Mouse (Mus musculus) limb, embryonic 11.5 days (tissue): ENCODE measurements around the gene Tdrd1. TPM values are rescaled to one million over a fixed set of nuclear protein-coding genes. Genes with fewer than 3 reads are reported as not detected.
A peak's percentile ranks its signal among the peaks of the same experiment; 100 is the strongest.

Experiments used
- ATAC-seq: fragments of 200-750 bp; cut with Nextera tagmentation; 2 replicates; pipeline ENCODE4 v1.8.0; 2017; ENCODE audit warnings: low read depth; ENCODE audit not compliant: insufficient number of reproducible peaks, low FRiP score, low TSS enrichment
- DNase-seq: peaks from one replicate; pipeline ENCODE4 v3.0.0-alpha.2; 2015; ENCODE audit warnings: low spot score
- H3K27ac ChIP-seq: fragments of 300-500 bp; sonication (generic); replicated peaks from 2 replicates; pipeline ENCODE4 v1.5.1; 2014; ENCODE audit warnings: low read depth, mild to moderate bottlenecking, low read length
- H3K27me3 ChIP-seq: fragments of 300-500 bp; sonication (generic); 2 replicates; pipeline ENCODE4 v1.6.1; 2014; ENCODE audit warnings: mild to moderate bottlenecking, low read length, mixed read lengths; ENCODE audit not compliant: control insufficient read depth, insufficient read depth
- H3K36me3 ChIP-seq: fragments of 300-500 bp; sonication (generic); 2 replicates; pipeline ENCODE4 v1.6.1; 2014; ENCODE audit warnings: mild to moderate bottlenecking, low read length, moderate library complexity, mixed read lengths; ENCODE audit not compliant: control insufficient read depth, insufficient read depth
- H3K4me1 ChIP-seq: fragments of 300-500 bp; sonication (generic); 2 replicates; pipeline ENCODE4 v1.6.1; 2014; ENCODE audit warnings: low read length, mixed read lengths; ENCODE audit not compliant: control insufficient read depth, insufficient read depth
- H3K4me2 ChIP-seq: fragments of 300-500 bp; sonication (generic); 2 replicates; pipeline ENCODE4 v1.6.1; 2014; ENCODE audit warnings: low read depth, mild to moderate bottlenecking, moderate library complexity; ENCODE audit not compliant: severe bottlenecking
- H3K4me3 ChIP-seq: fragments of 300-500 bp; sonication (generic); 2 replicates; pipeline ENCODE4 v1.5.1; 2014; ENCODE audit warnings: low read depth, low read length
- H3K9ac ChIP-seq: fragments of 300-500 bp; sonication (generic); 2 replicates; pipeline ENCODE4 v1.6.1; 2014; ENCODE audit warnings: mild to moderate bottlenecking, low read length
- H3K9me3 ChIP-seq: fragments of 300-500 bp; sonication (generic); 2 replicates; pipeline ENCODE4 v1.6.1; 2016; ENCODE audit warnings: low read length; ENCODE audit not compliant: control insufficient read depth
- WGBS: fragments of 180-500 bp; shearing (Covaris S2); extraction: QIAGEN DNeasy Blood & Tissue Kit; methylation state at CpG from one replicate; pipeline ENCODE4 v1.1.7; 2014; 5-methylcytosine and 5-hydroxymethylcytosine counted together
- polyA plus RNA-seq: library from polyadenylated mRNA; unstranded; fragments of >200 nt; fragmentation: Nextera tagmentation; extraction: Ambion mirVana; gene quantifications from 2 replicates; pipeline ENCODE4 v1.2.1, GENCODE M21; 2014

The Tdrd1 gene
- polyA plus RNA-seq, 1 experiment from 2014 or later, result 0.63 TPM

DNA sequence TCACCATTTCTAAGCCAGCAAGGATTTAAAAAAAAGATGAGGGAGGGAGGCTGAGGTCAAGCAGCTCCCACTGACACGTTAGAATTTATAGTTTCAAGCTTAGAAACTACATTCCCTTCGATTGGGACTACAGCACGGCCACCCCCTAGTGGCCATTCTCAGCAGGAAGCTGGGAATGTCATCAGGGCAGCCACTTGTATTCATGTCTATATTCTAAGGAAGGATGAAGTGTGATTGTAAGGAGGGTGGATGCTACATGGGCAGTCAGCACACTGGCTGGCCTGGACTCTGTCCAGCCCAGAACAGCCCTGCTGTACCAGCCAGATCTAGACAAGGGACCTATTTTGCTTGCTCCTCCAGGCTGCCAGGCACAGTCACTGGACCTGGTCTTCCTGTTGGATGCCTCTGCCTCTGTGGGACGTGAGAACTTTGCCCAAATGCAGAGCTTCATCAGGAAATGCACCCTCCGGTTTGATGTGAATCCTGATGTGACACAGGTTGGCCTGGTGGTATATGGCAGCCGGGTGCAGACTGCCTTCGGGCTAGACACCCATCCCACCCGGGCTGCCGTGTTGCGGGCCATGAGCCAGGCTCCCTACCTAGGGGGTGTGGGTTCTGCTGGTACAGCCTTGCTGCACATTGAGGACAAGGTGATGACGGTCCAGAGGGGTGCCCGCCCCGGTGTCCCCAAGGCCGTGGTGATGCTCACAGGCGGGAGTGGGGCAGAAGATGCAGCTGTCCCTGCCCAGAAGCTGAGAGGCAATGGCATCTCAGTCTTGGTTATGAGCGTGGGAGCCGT is 82.7 kb downstream of the Tdrd1 start:
- ATAC-seq (0 out of 2 replicates have a peak, but pooled peaks have one; percentile 19), DNase-seq (peak; percentile 80)
- Histone ChIP-seq H3K4me2 (no peak overlapping the region), H3K9me3 (no peaks in the 10 kb centered on the region), H3K4me1 (peaks cover 16% of the 10 kb centered on the region; the same call in 1 of the 2 replicates), H3K4me3 (no peak overlapping the region), H3K36me3 (no peaks in the 10 kb centered on the region), H3K9ac (no peak overlapping the region), H3K27ac (no peak overlapping the region), H3K27me3 (no peaks in the 10 kb centered on the region)
- WGBS, result 75% methylated on average over 17 of the region's 17 CpGs

DNA sequence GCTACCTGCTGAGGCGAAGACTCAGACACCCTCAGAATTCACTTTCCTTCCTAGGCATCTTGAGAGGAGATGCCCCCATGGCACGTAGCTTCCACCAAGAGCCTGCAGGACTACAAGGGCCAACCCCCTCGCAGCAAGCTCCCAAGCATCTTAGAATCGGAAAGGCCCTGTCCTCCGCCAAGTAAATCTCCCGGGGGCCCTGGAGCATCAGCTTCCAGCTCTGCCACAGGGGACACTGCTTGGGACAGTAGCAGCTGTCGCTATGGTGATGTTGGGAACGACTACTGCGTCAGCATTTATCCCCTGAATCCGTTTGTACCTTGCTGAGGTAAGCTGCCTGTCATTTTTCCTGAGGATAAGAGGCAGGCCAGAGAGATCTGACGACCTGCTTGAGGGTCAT is 84.6 kb downstream of the Tdrd1 start:
- peaks cover 14% of the 10 kb centered on the region; the same call in 1 of the 2 replicates for H3K4me1 ChIP-seq
- H3K4me3 ChIP-seq, result no peak overlapping the region
- DNase-seq, result no peak
- no peaks in the 10 kb centered on the region for H3K9me3 ChIP-seq
- no peak overlapping the region for H3K4me2 ChIP-seq
- no peak overlapping the region for H3K27ac ChIP-seq
- ATAC-seq, result no peak
- no peak overlapping the region for H3K9ac ChIP-seq
- H3K36me3 ChIP-seq, result no peaks in the 10 kb centered on the region
- H3K27me3 ChIP-seq, result no peaks in the 10 kb centered on the region
- WGBS, result 64% methylated on average over 11 of the region's 11 CpGs

DNA sequence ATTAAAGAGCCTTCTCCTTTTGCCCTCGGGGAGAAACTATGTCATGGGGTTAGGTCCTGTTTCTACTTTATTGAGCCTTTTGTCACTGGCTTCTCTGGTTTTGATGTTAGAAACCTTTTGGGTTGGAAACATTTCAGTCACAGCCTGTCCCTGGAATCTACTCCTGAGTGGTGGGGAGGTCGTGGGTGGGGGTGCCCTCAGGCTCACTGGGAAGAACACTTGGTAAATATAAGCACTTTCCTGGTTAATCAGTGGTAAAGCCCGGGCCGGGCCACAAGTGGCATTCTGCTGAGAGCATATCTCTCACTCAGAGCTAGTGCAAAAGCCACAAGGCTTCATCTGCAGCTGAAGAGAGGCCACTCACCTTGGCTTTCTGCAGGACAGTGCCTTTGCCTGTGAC is 87.8 kb downstream of the Tdrd1 start:
- Histone ChIP-seq H3K4me3 (no peak overlapping the region), H3K9ac (no peak overlapping the region), H3K27me3 (no peaks in the 10 kb centered on the region), H3K9me3 (no peaks in the 10 kb centered on the region), H3K4me1 (peaks cover 7% of the 10 kb centered on the region; the same call in 1 of the 2 replicates), H3K4me2 (no peak overlapping the region), H3K27ac (no peak overlapping the region), H3K36me3 (no peaks in the 10 kb centered on the region)
- ATAC-seq, result no peak
- 86% methylated on average over 4 of the region's 4 CpGs for WGBS
- no peak for DNase-seq

DNA sequence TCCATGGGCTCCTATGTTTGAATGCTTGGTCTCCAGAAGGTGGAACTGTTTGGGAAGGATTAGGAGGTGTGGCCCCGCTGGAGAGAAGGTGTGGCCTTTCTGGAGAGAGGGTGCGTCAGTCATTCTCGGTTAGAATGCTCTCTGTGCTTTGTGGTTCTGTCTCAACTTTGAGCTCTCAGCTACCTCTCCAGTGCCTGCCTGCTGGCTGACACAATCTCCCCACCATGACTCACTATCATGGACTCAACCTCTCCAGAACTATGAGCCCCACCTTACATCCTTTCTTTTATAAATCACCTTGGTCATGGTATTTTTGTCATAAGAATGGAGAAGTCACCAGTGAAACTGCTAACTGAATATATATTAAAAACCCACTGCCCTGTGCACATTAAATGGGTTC is 88.6 kb downstream of the Tdrd1 start:
- ATAC-seq (no peak), DNase-seq (no peak)
- no peaks in the 10 kb centered on the region for H3K27me3 ChIP-seq
- 100% methylated on average over 3 of the region's 3 CpGs for WGBS
- no peaks in the 10 kb centered on the region for H3K36me3 ChIP-seq
- no peak overlapping the region for H3K4me2 ChIP-seq
- H3K4me3 ChIP-seq, result no peak overlapping the region
- H3K9ac ChIP-seq, result no peak overlapping the region
- H3K27ac ChIP-seq, result no peak overlapping the region
- peaks cover 7% of the 10 kb centered on the region; the same call in 1 of the 2 replicates for H3K4me1 ChIP-seq
- H3K9me3 ChIP-seq, result no peaks in the 10 kb centered on the region

DNA sequence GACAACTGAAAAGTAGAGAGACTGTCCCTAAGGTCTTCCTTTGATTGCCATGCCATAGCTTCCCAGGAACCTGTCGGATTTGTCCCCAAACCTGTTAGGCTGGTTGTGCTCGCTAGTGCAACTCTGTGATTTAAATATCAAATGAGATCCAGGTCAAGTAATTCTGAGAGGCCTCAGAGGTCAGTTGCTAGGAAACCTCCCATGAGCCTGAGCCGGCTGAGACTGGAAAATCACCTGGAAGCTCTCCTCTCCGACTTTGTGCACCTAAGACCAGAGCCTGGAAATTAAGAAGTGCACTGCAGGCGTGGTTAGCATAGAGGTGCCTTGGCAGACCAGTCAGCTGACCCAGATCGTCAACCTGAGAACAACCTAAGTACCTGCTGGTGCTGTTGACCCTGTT is 89.1 kb downstream of the Tdrd1 start:
- Histone ChIP-seq H3K4me2 (no peak overlapping the region), H3K4me3 (no peak overlapping the region), H3K36me3 (no peaks in the 10 kb centered on the region), H3K4me1 (peaks cover 7% of the 10 kb centered on the region; the same call in 1 of the 2 replicates), H3K9ac (no peak overlapping the region), H3K27ac (no peak overlapping the region), H3K27me3 (no peaks in the 10 kb centered on the region), H3K9me3 (no peaks in the 10 kb centered on the region)
- no peak for ATAC-seq
- 59% methylated on average over 6 of the region's 6 CpGs for WGBS
- DNase-seq, result no peak

Other genes with a start within 250 kb of the Tdrd1 start
- gene Adrb1, start 104.0 kb upstream of the Tdrd1 start, polyA plus RNA-seq, result 0.24 and 0.33 TPM in 2 replicates
- gene Ccdc186, start 4.0 kb upstream of the Tdrd1 start, polyA plus RNA-seq, result 19.1 and 20.8 TPM in 2 replicates
- gene Vwa2, start 48.0 kb downstream of the Tdrd1 start, polyA plus RNA-seq, result 4.1 and 4.5 TPM in 2 replicates
- gene Afap1l2, start 182.0 kb downstream of the Tdrd1 start, polyA plus RNA-seq, result 1.8 and 1.9 TPM in 2 replicates